Mouse (Mus musculus): Measurements from ENCODE around the gene Nsmce1. TPM values are rescaled to one million over a fixed set of nuclear protein-coding genes. Genes with fewer than 3 reads are reported as not detected.
A peak's percentile ranks its signal among the peaks of the same experiment; 100 is the strongest.

Nsmce1 gene
- polyA plus RNA-seq (2015; fragmentation: Nextera tagmentation; extraction: Ambion mirVana) = 84.5 and 87.9 TPM in 2 replicates

DNA sequence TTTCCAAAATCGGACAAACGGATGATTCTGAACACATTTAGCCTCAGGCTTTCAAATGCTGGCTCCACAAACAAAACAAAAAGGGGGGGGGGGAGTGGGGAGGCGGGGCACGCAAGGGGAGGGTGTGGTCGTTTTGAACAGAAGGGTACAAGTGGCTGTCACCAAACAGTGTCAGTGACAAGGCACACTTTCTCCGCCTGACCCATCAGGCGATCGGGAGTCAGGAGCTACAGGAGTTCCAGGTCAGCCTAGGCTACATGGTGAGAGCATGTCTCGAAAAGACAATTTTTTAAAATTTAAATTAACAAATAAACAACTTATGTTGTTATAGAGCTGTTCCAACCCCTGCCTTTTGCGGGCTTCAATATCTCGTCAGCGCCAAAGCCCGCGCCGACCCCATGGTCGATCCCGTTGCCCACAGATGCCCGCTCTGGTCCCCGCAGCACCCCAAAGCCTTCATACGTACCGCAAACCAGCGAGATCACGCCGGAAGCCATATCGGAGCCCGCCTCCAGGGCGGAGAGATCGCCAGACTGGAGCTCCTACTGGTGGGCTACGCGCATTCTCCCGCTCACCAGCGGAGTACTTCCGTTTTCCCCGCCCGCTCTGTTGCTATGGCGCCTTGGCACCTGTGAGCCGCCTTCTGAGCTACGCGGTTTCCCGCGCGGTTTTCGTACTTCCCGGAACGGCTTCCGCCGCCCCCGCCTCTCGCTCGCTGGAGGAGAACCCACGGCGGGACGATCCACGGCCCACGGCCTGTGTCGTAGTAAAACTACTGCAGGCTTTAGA lies at the start of gene Nsmce1:
Gene Nsmce1 (minus strand): TSS at position 650 of the 789 bp plus-strand sequence.
- TF ChIP-seq CTCF (IDR thresholded peaks at IDR 0.05; ENCODE audit: low read depth) = peak; percentile 55
- H3K9me3 ChIP-seq (ENCODE audit: control insufficient read depth) = no peaks in the 10 kb centered on the region
- H3K4me2 ChIP-seq (replicated peaks; ENCODE audit: low read depth) = peak within 1 kb of the TSS; percentile 73
- peaks cover 3% of the 10 kb centered on the region; the same call in 1 of the 2 replicates for H3K36me3 ChIP-seq (ENCODE audit: control insufficient read depth, insufficient read depth)
- under 1% methylated on average over 55 of the region's 56 CpGs for WGBS
- no peaks in the 10 kb centered on the region for H3K27me3 ChIP-seq (replicated peaks; ENCODE audit: control insufficient read depth, insufficient read depth, low read length)
- peak within 1 kb of the TSS; percentile 56 for H3K4me3 ChIP-seq (ENCODE audit: low read depth, low read length)
- peaks cover 4% of the 10 kb centered on the region for H3K4me1 ChIP-seq (replicated peaks; ENCODE audit: control insufficient read depth, insufficient read depth, low read length)
- H3K27ac ChIP-seq (ENCODE audit: low read depth, low read length) = peak within 1 kb of the TSS; percentile 78
- peak; percentile 89 for ATAC-seq
- H3K9ac ChIP-seq (ENCODE audit: low read depth, low read length) = peak within 1 kb of the TSS; percentile 55

DNA sequence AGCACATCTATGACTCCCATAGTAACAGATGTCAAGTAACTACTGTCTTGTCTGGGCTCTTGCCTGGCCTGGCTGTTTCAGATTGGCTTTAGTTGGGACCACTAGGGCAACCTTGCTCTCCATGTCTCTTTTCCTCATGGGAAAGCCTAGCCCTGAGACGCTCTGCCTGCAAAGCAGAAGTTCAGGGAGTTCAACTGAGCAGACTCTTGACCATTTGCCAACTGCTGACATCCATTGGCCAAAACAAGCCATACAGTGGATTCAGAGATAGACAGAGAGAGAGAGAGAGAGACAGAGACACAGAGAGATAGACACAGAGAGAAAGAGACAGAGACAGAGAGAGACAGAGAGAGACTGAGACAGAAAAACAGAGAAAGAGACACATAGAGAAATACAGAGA lies 49.6 kb upstream of the Nsmce1 start:
- no peaks in the 10 kb centered on the region for H3K9me3 ChIP-seq (ENCODE audit: control insufficient read depth)
- no peak for ATAC-seq

DNA sequence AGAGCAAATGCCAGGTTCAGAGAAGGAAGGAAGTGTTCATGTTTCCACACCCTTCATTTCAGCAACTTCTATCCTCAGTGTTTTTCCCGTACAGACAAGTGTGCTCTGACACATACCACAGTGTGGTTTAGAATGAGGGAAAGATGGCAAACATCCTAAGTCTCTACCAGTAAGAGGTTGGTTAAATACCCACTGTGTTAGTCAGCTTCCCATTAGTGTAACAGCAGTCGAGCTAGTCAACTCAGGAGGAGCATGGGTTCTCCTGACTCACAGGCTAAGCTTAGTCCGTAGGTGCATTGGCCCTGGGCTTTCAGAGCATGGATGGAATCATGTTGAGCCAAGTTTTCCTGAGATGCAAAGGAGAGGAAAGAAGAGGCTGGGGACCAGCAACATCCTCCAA lies 48.0 kb upstream of the Nsmce1 start:
- Histone ChIP-seq H3K4me2 (replicated peaks; ENCODE audit: low read depth) (no peak overlapping the region), H3K27me3 (replicated peaks; ENCODE audit: control insufficient read depth, insufficient read depth, low read length) (no peaks in the 10 kb centered on the region), H3K4me1 (replicated peaks; ENCODE audit: control insufficient read depth, insufficient read depth, low read length) (no peaks in the 10 kb centered on the region), H3K4me3 (ENCODE audit: low read depth, low read length) (no peak overlapping the region), H3K27ac (ENCODE audit: low read depth, low read length) (no peak overlapping the region), H3K9me3 (ENCODE audit: control insufficient read depth) (peaks cover 3% of the 10 kb centered on the region; the same call in 1 of the 2 replicates), H3K9ac (ENCODE audit: low read depth, low read length) (no peak overlapping the region), H3K36me3 (ENCODE audit: control insufficient read depth, insufficient read depth) (no peaks in the 10 kb centered on the region)
- 88% methylated on average over 3 of the region's 3 CpGs for WGBS
- ATAC-seq = no peak
- no peak for TF ChIP-seq CTCF (IDR thresholded peaks at IDR 0.05; ENCODE audit: low read depth)

More for the DNA sequence above, 49.6 kb upstream of the Nsmce1 start:
- H3K36me3 ChIP-seq (ENCODE audit: control insufficient read depth, insufficient read depth) = no peaks in the 10 kb centered on the region
- no peaks in the 10 kb centered on the region for H3K4me1 ChIP-seq (replicated peaks; ENCODE audit: control insufficient read depth, insufficient read depth, low read length)
- no peak for TF ChIP-seq CTCF (IDR thresholded peaks at IDR 0.05; ENCODE audit: low read depth)
- no peak overlapping the region for H3K27ac ChIP-seq (ENCODE audit: low read depth, low read length)
- no peaks in the 10 kb centered on the region for H3K27me3 ChIP-seq (replicated peaks; ENCODE audit: control insufficient read depth, insufficient read depth, low read length)
- no peak overlapping the region for H3K4me3 ChIP-seq (ENCODE audit: low read depth, low read length)
- 70% methylated on average over 1 of the region's 1 CpGs for WGBS
- no peak overlapping the region for H3K4me2 ChIP-seq (replicated peaks; ENCODE audit: low read depth)
- no peak overlapping the region for H3K9ac ChIP-seq (ENCODE audit: low read depth, low read length)

DNA sequence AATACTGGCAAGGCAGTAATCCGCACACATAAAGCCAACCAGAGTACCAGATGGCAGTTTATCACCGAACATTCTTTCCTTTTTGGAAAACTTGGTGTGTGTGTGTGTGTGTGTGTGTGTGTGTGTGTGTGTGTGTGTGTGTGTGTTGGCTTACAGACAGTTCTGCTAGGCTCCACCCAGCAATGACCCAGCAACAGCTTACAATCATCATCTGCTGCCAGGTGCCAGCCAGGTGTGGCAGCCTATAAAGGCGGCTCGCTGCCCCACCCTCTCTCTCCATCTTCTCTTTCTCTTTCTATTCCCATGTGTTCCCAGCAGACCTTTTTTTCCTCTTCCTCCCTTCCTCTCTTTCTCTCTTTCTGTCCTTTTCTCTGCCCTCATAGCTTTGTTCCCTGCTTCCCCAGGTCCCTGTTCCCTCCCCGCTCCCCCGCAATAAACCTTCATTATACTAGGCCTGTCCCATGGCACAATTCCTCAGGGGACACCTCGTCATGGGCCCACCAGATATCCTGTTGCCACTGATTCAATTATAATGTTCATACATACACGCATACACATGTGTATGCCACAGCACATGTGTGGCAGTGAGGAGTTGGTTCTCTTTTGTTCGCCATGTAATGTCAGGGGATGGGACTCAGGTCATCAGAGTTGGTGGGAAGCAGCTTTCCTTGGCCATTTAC lies 36.6 kb upstream of the Nsmce1 start:
- no peak overlapping the region for H3K27ac ChIP-seq (ENCODE audit: low read depth, low read length)
- no peaks in the 10 kb centered on the region for H3K27me3 ChIP-seq (replicated peaks; ENCODE audit: control insufficient read depth, insufficient read depth, low read length)
- H3K36me3 ChIP-seq (ENCODE audit: control insufficient read depth, insufficient read depth) = no peaks in the 10 kb centered on the region
- no peak for TF ChIP-seq CTCF (IDR thresholded peaks at IDR 0.05; ENCODE audit: low read depth)
- WGBS = 73% methylated on average over 9 of the region's 9 CpGs
- H3K9ac ChIP-seq (ENCODE audit: low read depth, low read length) = no peak overlapping the region
- H3K4me1 ChIP-seq (replicated peaks; ENCODE audit: control insufficient read depth, insufficient read depth, low read length) = no peaks in the 10 kb centered on the region; the same call in 1 of the 2 replicates
- ATAC-seq = peak; percentile 60; the same call in 1 of the 2 replicates
- no peaks in the 10 kb centered on the region for H3K9me3 ChIP-seq (ENCODE audit: control insufficient read depth)
- no peak overlapping the region for H3K4me2 ChIP-seq (replicated peaks; ENCODE audit: low read depth)
- H3K4me3 ChIP-seq (ENCODE audit: low read depth, low read length) = no peak overlapping the region

DNA sequence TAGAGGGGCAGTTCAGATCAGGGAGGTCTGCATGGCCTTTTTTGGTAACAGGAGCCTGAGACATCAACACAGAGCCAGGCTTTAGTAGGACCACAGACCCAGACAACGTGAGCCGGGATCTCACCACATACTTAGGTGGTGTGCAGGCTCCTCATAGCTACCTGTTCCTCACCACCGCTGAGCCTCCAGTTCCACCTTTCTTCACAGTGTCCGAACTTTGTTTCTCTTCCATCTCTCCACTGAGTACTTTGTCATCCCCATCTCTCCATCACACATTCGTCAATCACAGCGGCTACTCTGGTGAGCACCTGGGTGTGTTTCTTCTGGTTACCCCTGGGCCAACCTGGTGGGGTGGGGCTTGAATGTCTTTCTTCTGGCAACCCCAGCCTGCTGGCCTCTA lies 35.8 kb upstream of the Nsmce1 start:
- H3K9ac ChIP-seq (ENCODE audit: low read depth, low read length) = no peak overlapping the region
- H3K27ac ChIP-seq (ENCODE audit: low read depth, low read length) = no peak overlapping the region
- no peaks in the 10 kb centered on the region; the same call in 1 of the 2 replicates for H3K4me1 ChIP-seq (replicated peaks; ENCODE audit: control insufficient read depth, insufficient read depth, low read length)
- TF ChIP-seq CTCF (IDR thresholded peaks at IDR 0.05; ENCODE audit: low read depth) = no peak
- H3K4me3 ChIP-seq (ENCODE audit: low read depth, low read length) = no peak overlapping the region
- H3K27me3 ChIP-seq (replicated peaks; ENCODE audit: control insufficient read depth, insufficient read depth, low read length) = no peaks in the 10 kb centered on the region
- H3K36me3 ChIP-seq (ENCODE audit: control insufficient read depth, insufficient read depth) = no peaks in the 10 kb centered on the region
- H3K9me3 ChIP-seq (ENCODE audit: control insufficient read depth) = no peaks in the 10 kb centered on the region
- ATAC-seq = no peak
- H3K4me2 ChIP-seq (replicated peaks; ENCODE audit: low read depth) = no peak overlapping the region
- 83% methylated on average over 6 of the region's 6 CpGs for WGBS

DNA sequence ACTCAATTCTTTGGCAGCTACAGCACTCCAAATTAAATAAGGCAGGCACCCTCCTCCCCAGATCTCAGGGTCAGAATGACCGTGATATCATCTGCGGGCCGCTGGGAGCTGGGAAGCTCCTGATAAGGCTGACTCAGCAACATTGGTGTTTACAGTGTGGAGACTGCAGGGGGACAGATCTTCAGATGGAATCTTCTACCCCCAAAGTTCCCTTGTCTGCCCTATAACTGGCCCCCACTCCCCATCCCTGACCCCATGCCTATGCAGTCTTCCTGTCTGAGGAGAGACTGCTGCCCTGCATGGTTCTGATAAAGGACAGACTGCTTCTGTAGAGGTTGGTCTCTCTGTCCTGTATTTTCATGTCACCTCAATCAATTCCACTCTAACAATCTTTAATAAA lies 31.7 kb upstream of the Nsmce1 start:
- H3K27ac ChIP-seq (ENCODE audit: low read depth, low read length) = no peak overlapping the region
- TF ChIP-seq CTCF (IDR thresholded peaks at IDR 0.05; ENCODE audit: low read depth) = no peak
- no peaks in the 10 kb centered on the region for H3K27me3 ChIP-seq (replicated peaks; ENCODE audit: control insufficient read depth, insufficient read depth, low read length)
- no peaks in the 10 kb centered on the region for H3K9me3 ChIP-seq (ENCODE audit: control insufficient read depth)
- H3K36me3 ChIP-seq (ENCODE audit: control insufficient read depth, insufficient read depth) = no peaks in the 10 kb centered on the region
- ATAC-seq = no peak
- no peak overlapping the region for H3K9ac ChIP-seq (ENCODE audit: low read depth, low read length)
- no peaks in the 10 kb centered on the region; the same call in 1 of the 2 replicates for H3K4me1 ChIP-seq (replicated peaks; ENCODE audit: control insufficient read depth, insufficient read depth, low read length)
- WGBS = 29% methylated on average over 3 of the region's 3 CpGs
- no peak overlapping the region for H3K4me2 ChIP-seq (replicated peaks; ENCODE audit: low read depth)
- no peak overlapping the region for H3K4me3 ChIP-seq (ENCODE audit: low read depth, low read length)

Data from intestine, postnatal 0 days (tissue).